Mouse (Mus musculus) cerebellum, adult 9-10 months (tissue): ENCODE data around the gene Tnni2.

Experiments used
- DNase-seq: peaks from one replicate; pipeline ENCODE4 v3.0.0; 2022

The Tnni2 gene

DNA sequence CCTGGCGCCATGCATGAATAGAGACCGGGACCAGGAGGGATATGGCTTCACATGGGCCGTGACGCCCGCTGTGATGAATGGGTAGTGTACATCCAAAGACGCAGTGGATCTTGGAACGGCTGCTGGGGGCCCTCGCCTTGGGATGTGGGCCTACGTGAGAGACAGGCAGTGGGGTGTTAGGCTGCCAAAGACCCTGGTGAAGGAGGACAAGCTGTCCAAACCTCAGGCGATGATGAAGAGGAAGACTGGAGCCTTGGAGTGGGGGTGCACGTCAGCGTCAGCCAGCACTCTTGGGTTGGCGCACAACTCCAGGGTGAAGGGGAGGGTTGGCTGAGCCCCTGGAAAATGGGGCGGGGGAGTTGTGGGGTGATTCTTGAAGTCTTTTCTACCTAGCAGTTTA is 10.5 kb upstream of the Tnni2 start:
- DNase-seq, result no peak

GRCm38 (mm10) chr7:142433623-142434022 is 8.0 kb upstream of the Tnni2 start:
- DNase-seq, result no peak

- no peak for DNase-seq
Measured at GRCm38 (mm10) chr7:142434137-142434865, 7.3 kb upstream of the Tnni2 start, which contains the start of gene Syt8. Gene Syt8, plus strand, starts transcription at chr7:142434850.

- peak; percentile 84 for DNase-seq
Measured at GRCm38 (mm10) chr7:142435524-142435923, 6.1 kb upstream of the Tnni2 start.

GRCm38 (mm10) chr7:142437324-142437723 is 4.3 kb upstream of the Tnni2 start:
- DNase-seq, result no peak

DNA sequence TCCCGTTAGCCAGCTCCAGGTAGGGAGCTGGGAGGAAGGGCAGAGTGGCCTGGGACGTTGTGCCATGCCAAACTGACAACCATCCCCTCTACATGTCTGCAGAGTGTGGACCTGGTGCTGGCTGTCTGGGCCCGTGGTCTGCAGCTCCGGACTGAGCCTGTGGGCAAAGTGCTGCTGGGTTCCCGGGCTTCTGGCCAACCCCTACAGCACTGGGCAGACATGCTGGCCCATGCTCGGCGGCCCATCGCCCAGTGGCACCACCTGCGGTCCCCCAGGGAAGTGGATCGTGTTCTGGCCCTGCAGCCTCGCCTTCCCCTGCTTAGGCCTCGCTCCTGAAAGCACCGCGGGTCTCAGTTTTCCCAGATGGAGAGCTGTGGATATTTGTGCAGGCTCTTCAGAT is 1.6 kb upstream of the Tnni2 start:
- DNase-seq, result no peak

DNA sequence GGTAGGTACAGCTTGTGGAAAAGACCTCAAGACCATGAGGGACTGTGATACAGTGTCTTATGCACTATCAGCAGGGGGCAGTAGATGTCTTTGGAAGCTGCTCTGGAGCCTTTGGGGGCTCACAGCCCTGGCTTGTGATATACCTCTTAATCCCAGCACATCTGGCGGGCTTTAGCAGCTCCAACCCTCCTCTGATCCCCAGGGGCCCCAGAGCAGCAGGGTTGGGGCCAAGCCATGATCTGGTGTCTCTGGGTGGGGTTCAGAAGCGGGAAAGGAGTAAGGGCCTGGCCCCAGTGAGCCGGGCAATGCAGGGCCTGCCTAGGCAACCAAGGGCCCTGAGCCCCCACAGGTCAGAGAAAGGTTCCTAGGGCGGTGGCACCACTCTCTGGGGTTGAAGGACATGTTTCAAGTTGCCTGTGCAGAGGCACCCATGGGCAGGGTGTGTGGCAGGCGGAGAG is 922 bp upstream of the Tnni2 start:
- DNase-seq, result peak; percentile 53

- DNase-seq, result no peak
Measured at GRCm38 (mm10) chr7:142442081-142442907, 686 bp downstream of the Tnni2 start.

GRCm38 (mm10) chr7:142442908-142443420 is 1.4 kb downstream of the Tnni2 start:
- no peak for DNase-seq

- no peak for DNase-seq
Measured at GRCm38 (mm10) chr7:142443474-142443873, 1.9 kb downstream of the Tnni2 start.

DNA sequence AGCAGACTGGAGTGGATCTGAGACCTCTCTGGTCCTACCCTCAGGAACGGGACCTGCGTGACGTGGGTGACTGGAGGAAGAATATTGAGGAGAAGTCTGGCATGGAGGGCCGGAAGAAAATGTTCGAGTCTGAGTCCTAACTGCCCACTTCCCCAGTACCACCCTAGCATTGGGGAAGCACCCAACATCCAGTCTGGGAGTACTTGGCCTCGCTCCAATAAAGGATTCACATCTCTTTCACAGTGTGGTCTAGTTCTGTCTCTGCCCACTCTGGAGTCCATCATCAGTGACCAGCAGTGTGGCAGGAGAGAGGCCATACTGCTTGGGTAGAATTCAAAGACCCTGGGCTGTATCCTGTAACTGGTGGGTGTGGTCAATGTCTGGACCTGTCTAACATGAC is 2.6 kb downstream of the Tnni2 start:
- no peak for DNase-seq

GRCm38 (mm10) chr7:142445324-142445723 is 3.7 kb downstream of the Tnni2 start:
- no peak for DNase-seq

- no peak for DNase-seq
Measured at GRCm38 (mm10) chr7:142446264-142446663, 4.7 kb downstream of the Tnni2 start.

- DNase-seq, result no peak
Measured at GRCm38 (mm10) chr7:142449038-142449617, 7.5 kb downstream of the Tnni2 start.

- DNase-seq, result no peak
Measured at GRCm38 (mm10) chr7:142454706-142455105, 13.1 kb downstream of the Tnni2 start.

DNA sequence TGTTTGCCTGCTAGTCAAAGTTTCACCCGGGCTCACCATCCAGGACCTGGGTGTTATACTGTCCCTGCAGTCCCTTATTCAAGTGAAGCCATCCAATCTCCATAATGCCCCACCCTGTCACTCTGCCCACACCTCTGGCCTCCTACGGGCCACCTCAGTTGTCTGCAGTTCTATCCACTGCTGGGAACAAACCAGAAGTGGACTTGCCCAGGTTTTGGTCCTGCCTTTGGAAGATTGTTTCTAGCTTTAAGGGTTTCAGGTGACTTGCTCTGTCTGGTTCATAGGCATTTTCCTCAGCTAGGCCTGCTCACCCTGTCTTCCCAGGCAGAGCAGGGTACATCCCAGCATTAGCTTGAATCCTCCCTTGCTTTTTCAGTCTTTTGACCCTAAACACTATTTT is 13.6 kb downstream of the Tnni2 start:
- no peak for DNase-seq

DNA sequence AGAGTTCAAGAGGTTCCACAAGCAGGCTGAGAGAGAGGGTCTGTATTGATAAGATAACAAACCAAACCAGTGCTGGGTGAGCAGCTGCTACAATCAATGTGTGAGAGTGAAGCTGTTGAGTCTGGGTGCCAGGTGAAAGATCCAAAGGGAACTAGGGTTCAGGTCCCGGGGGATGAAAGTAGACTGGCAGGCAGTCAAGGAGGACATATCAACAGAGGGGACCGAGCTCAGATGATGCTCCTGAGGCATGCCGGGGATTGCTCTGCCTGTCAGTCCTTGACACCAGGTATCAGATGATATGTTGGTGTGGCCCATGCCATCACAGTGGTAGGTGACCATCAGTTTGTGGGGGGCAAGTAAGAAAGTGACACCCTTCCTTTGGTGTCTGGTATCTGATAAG is 15.2 kb downstream of the Tnni2 start:
- no peak for DNase-seq

DNA sequence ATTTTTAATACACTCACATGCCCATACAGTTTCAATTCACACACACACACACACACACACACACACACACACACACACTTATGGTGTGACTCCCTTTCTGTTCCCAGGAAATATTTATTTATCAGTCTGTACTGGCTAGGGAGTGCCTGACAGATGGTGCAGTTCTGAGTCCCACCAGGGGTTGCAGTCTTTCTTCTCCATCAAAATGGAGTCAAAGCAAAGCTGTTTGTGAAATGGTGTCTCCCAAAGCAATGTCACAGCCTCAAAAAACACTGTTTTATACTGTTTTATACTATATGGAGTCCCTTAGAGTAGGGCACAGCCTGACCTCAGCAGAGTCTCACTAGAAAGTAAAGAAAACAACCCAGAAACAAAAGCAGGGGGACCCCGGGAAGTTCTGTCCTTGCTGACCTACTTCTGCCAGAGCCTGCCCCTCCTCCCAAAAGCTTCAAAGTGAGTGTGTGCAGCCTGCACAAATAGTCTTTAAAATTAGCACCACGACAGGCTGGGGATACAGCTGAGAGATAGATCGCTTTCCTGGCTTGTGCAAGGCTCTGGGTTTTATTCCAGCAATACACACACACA is 15.7 kb downstream of the Tnni2 start:
- DNase-seq, result peak; percentile 93

DNA sequence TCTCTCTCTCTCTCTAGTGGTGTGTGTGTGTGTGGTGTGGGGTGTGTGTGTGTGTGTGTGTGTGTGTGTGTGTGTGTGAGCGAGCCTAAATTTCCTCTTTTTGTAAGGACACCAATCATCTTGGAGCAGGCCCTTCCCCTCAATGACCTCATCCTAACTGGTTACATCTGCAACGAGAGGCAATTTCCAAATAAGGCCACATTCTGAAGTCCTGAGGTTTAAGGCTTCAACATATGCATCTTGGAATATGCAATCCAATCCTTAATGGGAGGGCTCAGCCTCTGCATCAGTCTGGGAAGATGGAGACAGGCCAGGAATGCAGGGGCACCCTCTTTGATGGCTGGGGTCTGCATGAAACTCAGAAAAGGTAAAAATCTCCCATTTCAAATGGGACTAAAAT is 16.4 kb downstream of the Tnni2 start:
- no peak for DNase-seq

DNA sequence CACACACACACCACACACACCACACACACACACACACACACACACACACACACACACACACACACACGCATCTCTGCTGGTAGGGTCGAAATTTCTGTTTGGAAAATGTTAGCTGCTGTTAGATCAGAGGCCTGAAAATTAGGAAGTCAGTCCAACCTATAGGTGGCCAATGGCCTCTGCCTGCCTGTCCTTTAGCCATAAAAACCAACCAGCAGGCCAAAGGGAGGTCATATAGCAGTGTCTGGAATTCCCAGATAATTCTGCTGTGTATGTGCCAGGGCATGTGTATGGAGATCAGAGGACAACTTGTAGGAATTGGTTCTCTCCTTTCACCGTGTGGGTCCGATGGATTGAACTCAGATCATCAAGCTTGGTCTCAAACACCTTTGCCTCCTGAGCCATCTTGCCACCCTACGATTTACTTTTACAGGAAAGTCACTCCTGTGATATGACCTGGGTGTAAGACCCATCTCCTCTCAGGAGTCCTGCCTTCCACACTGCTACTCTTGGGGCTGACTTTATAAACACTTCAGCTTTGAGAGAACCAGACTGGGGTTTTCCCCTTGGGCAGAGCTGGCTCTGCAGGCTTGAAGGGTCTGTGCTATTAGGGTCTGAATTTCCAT is 17.2 kb downstream of the Tnni2 start:
- no peak for DNase-seq

- DNase-seq, result no peak
Measured at GRCm38 (mm10) chr7:142459299-142459691, 17.7 kb downstream of the Tnni2 start.

GRCm38 (mm10) chr7:142460636-142461077 is 19.0 kb downstream of the Tnni2 start, which contains the start of gene Lsp1:
Gene Lsp1, plus strand, starts transcription at chr7:142460809.
- DNase-seq, result no peak

GRCm38 (mm10) chr7:142461446-142461845 is 19.8 kb downstream of the Tnni2 start:
- DNase-seq, result no peak
